ENCODE assay signal across 9 mouse cellular contexts in the genomic region with DNA sequence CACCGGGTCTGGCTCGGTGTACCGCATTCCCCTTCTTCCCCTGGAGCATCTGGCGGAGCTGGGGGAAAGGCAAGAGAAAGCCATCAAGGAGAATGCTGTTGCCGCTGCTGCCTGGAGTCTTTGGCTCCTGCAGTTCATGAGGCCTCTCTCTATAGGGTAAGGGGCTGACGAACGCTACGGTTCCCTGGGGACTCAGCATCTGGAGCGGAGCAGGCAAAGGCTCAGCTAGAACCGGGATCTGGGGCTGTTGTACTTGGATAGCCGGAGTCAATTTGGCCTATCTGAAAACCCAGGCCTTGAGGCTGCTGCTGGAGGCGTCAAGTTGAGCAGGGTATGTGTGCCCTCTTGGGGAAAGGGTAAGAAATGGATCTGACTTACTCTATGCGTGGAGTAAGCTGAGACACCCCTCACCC. TPM values are rescaled to one million over a fixed set of nuclear protein-coding genes. Genes with fewer than 3 reads are reported as not detected.
DNase-seq lines count a peak whose midpoint lies in the region; ATAC-seq and TF ChIP-seq lines count a peak whose summit lies in the region.
"Had no signal": no experiment of that assay in that cellular context is flagged by ENCODE, and none has a peak within 500 bp of the region (broad histone marks: within the 10 kb centered on the region; RNA-seq: fewer than 3 reads in every experiment).

No protein-coding gene starts in this region.

- peak overlapping the region; percentile 90 for H3K4me2 ChIP-seq in heart, embryonic 11.5 days
- H3K4me2 ChIP-seq in midbrain, embryonic 12.5 days (replicated peaks), result peak overlapping the region; percentile 84

- peak overlapping the region; percentile 65 for H3K9ac ChIP-seq in heart, embryonic 11.5 days (ENCODE audit: low read depth, low read length)
- H3K9ac ChIP-seq in ES-Bruce4 (ENCODE audit: low read depth, poor library complexity, severe bottlenecking), result peak overlapping the region; percentile 59; the same call in 1 of the 2 replicates
- peak overlapping the region; percentile 57; the same call in 1 of the 2 replicates for H3K9ac ChIP-seq in midbrain, embryonic 12.5 days (replicated peaks)

- TF ChIP-seq CTCF in ES-Bruce4 (IDR thresholded peaks at IDR 0.05; ENCODE audit: low read depth, low read length), result no peak

- H3K27ac ChIP-seq in heart, embryonic 11.5 days (ENCODE audit: low read depth, low read length), result peak overlapping the region; percentile 83
- H3K27ac ChIP-seq in ES-Bruce4 (ENCODE audit: insufficient read depth, low read length), result no peak overlapping the region
- H3K27ac ChIP-seq in hindbrain, embryonic 10.5 days, result peak overlapping the region; percentile 79
- H3K27ac ChIP-seq in midbrain, embryonic 12.5 days (replicated peaks), result peak overlapping the region; percentile 76

- intact Hi-C loops in heart, postnatal 36 days (cut with DNase I), result loop anchor here (10.0 kb wide), 1 partner anchor 1207 kb away; no protein-coding TSS in a partner anchor

- no peaks in the 10 kb centered on the region for H3K9me3 ChIP-seq in heart, embryonic 11.5 days (replicated peaks; ENCODE audit: control insufficient read depth, low read length)
- no peaks in the 10 kb centered on the region for H3K9me3 ChIP-seq in ES-Bruce4 (replicated peaks; ENCODE audit: control insufficient read depth, insufficient read depth, low read length, poor library complexity, severe bottlenecking)
- H3K9me3 ChIP-seq in hindbrain, embryonic 10.5 days, result no peaks in the 10 kb centered on the region
- no peaks in the 10 kb centered on the region for H3K9me3 ChIP-seq in midbrain, embryonic 12.5 days

- TF ChIP-seq POLR2A in ES-Bruce4 (IDR thresholded peaks at IDR 0.05; ENCODE audit: insufficient read depth, low read length), result no peak

- H3K4me1 ChIP-seq in heart, embryonic 11.5 days (ENCODE audit: control insufficient read depth, insufficient read depth, low read length), result peaks cover 20% of the 10 kb centered on the region; the same call in 1 of the 2 replicates
- no peaks in the 10 kb centered on the region for H3K4me1 ChIP-seq in ES-Bruce4 (ENCODE audit: control insufficient read depth, insufficient read depth, low read length)
- H3K4me1 ChIP-seq in hindbrain, embryonic 10.5 days (replicated peaks), result peaks cover 66% of the 10 kb centered on the region
- H3K4me1 ChIP-seq in midbrain, embryonic 12.5 days, result peaks cover 38% of the 10 kb centered on the region

- no peaks in the 10 kb centered on the region for H3K36me3 ChIP-seq in heart, embryonic 11.5 days (ENCODE audit: control insufficient read depth, insufficient read depth, low read length)
- H3K36me3 ChIP-seq in ES-Bruce4 (ENCODE audit: control insufficient read depth, insufficient read depth, low read length, poor library complexity, severe bottlenecking), result no peaks in the 10 kb centered on the region
- no peaks in the 10 kb centered on the region for H3K36me3 ChIP-seq in hindbrain, embryonic 10.5 days
- no peaks in the 10 kb centered on the region for H3K36me3 ChIP-seq in midbrain, embryonic 12.5 days

- WGBS in heart, embryonic 11.5 days (ENCODE audit: insufficient replicate concordance), result 1% methylated on average over 13 of the region's 13 CpGs
- WGBS in hindbrain, embryonic 10.5 days, result under 1% methylated on average over 13 of the region's 13 CpGs
- WGBS in midbrain, embryonic 12.5 days, result 0% methylated on average over 13 of the region's 13 CpGs

- H3K27me3 ChIP-seq in heart, embryonic 11.5 days (ENCODE audit: control insufficient read depth, insufficient read depth, low read length), result peaks cover 68% of the 10 kb centered on the region
- peaks cover 66% of the 10 kb centered on the region for H3K27me3 ChIP-seq in ES-Bruce4 (ENCODE audit: control insufficient read depth, insufficient read depth, low read length, poor library complexity, severe bottlenecking)
- peaks cover 93% of the 10 kb centered on the region for H3K27me3 ChIP-seq in hindbrain, embryonic 10.5 days (ENCODE audit: insufficient read depth, poor library complexity, severe bottlenecking)
- H3K27me3 ChIP-seq in midbrain, embryonic 12.5 days, result peaks cover 95% of the 10 kb centered on the region

- ATAC-seq in heart, embryonic 11.5 days (replicated peaks; ENCODE audit: insufficient number of reproducible peaks, low FRiP score, low TSS enrichment), result no peak
- ATAC-seq in midbrain, embryonic 12.5 days (ENCODE audit: low FRiP score, low read depth), result no peak

- DNase-seq in heart, postnatal 36 days, result no peak
- DNase-seq in hindbrain, embryonic 10.5 days (ENCODE audit: low spot score), result peak; percentile 65
- no peak for DNase-seq in spleen, adult 18-20 months
- no peak for DNase-seq in adrenal gland, postnatal 25 days
- no peak for DNase-seq in urinary bladder, postnatal 36 days (ENCODE audit: low spot score in 2 of 2)
- DNase-seq: lung, adult 18-20 months had no signal

- H3K4me3 ChIP-seq in heart, embryonic 11.5 days (ENCODE audit: low read depth, low read length), result peak overlapping the region; percentile 59
- H3K4me3 ChIP-seq in ES-Bruce4 (ENCODE audit: low read depth, low read length), result peak overlapping the region; percentile 59
- peak overlapping the region; percentile 54 for H3K4me3 ChIP-seq in hindbrain, embryonic 10.5 days
- peak overlapping the region; percentile 51 for H3K4me3 ChIP-seq in midbrain, embryonic 12.5 days

- no peak for TF ChIP-seq EP300 in ES-Bruce4 (IDR thresholded peaks at IDR 0.05; ENCODE audit: insufficient read depth, low read depth, low read length)

RNA-seq across cellular contexts. Expression of a gene that starts 0.6 kb away (rescaled TPM):
- 1.2 TPM in 1 of 2 replicates, not detected in the other for polyA plus RNA-seq in heart, embryonic 11.5 days (2014; fragmentation: Nextera tagmentation; extraction: Ambion mirVana)
- total RNA-seq in heart, postnatal 36 days (2021), result not detected
- not detected in 2 replicates for polyA plus RNA-seq in ES-Bruce4 (2011; ENCODE audit: insufficient read depth, insufficient read length, low read depth, missing spikeins)
- polyA plus RNA-seq in hindbrain, embryonic 10.5 days (2016; fragmentation: Nextera tagmentation; extraction: Ambion mirVana), result 0.75 and 1.0 TPM in 2 replicates
- 3.0 and 5.3 TPM in 2 replicates for polyA plus RNA-seq in midbrain, embryonic 12.5 days (2016; fragmentation: Nextera tagmentation; extraction: Ambion mirVana)
- 2.5 and 2.6 TPM in 2 replicates for total RNA-seq in adrenal gland, postnatal 25 days (2021)

RNA-seq across cellular contexts. Expression of a gene that starts 7.7 kb away (rescaled TPM):
- 0.51 and 0.89 TPM in 2 replicates for polyA plus RNA-seq in heart, embryonic 11.5 days (2014; fragmentation: Nextera tagmentation; extraction: Ambion mirVana)
- not detected for total RNA-seq in heart, postnatal 36 days (2021)
- polyA plus RNA-seq in ES-Bruce4 (2011; ENCODE audit: insufficient read depth, insufficient read length, low read depth, missing spikeins), result not detected in 2 replicates
- polyA plus RNA-seq in hindbrain, embryonic 10.5 days (2016; fragmentation: Nextera tagmentation; extraction: Ambion mirVana), result 0.54 TPM in 1 of 2 replicates, not detected in the other
- polyA plus RNA-seq in midbrain, embryonic 12.5 days (2016; fragmentation: Nextera tagmentation; extraction: Ambion mirVana), result 3.0 and 3.5 TPM in 2 replicates
- not detected in 2 replicates for total RNA-seq in adrenal gland, postnatal 25 days (2021)

RNA-seq across cellular contexts. Expression of a gene that starts 8.2 kb away (rescaled TPM):
- 9.7 and 9.8 TPM in 2 replicates for polyA plus RNA-seq in heart, embryonic 11.5 days (2014; fragmentation: Nextera tagmentation; extraction: Ambion mirVana)
- total RNA-seq in heart, postnatal 36 days (2021), result 1 to 10 TPM in 1 of 2 experiments, under 1 TPM in 1; 0.47 to 2.2 TPM
- 5.5 and 6.1 TPM in 2 replicates for polyA plus RNA-seq in ES-Bruce4 (2011; ENCODE audit: insufficient read depth, insufficient read length, low read depth, missing spikeins)
- 14.2 and 16.8 TPM in 2 replicates for polyA plus RNA-seq in hindbrain, embryonic 10.5 days (2016; fragmentation: Nextera tagmentation; extraction: Ambion mirVana)
- polyA plus RNA-seq in midbrain, embryonic 12.5 days (2016; fragmentation: Nextera tagmentation; extraction: Ambion mirVana), result 77.4 and 84.2 TPM in 2 replicates
- total RNA-seq in adrenal gland, postnatal 25 days (2021), result 17.2 and 25.5 TPM in 2 replicates
